Mouse (Mus musculus) hindbrain, embryonic 15.5 days (tissue): ENCODE data around the gene Dnah14. TPM values are rescaled to one million over a fixed set of nuclear protein-coding genes. Genes with fewer than 3 reads are reported as not detected.

Source experiments
- ATAC-seq: fragments of 200-750 bp; cut with Nextera tagmentation; 2 replicates; pipeline ENCODE4 v1.8.0; 2017; ENCODE audit warnings: low read depth, moderate number of reproducible peaks, moderate TSS enrichment; ENCODE audit not compliant: low FRiP score
- H3K27ac ChIP-seq: fragments of 300-500 bp; sonication (generic); replicated peaks from 2 replicates; pipeline ENCODE4 v1.5.1; 2015; ENCODE audit warnings: mild to moderate bottlenecking, inconsistent platforms
- H3K27me3 ChIP-seq: fragments of 300-500 bp; sonication (generic); 2 replicates; pipeline ENCODE4 v1.6.1; 2015; ENCODE audit warnings: control low read depth, inconsistent platforms
- H3K36me3 ChIP-seq: fragments of 300-500 bp; sonication (generic); 2 replicates; pipeline ENCODE4 v1.6.1; 2015; ENCODE audit warnings: control low read depth, inconsistent platforms
- H3K4me1 ChIP-seq: fragments of 300-500 bp; sonication (generic); replicated peaks from 2 replicates; pipeline ENCODE4 v1.6.1; 2015; ENCODE audit warnings: control low read depth, inconsistent platforms
- H3K4me2 ChIP-seq: fragments of 300-500 bp; sonication (generic); 2 replicates; pipeline ENCODE4 v1.6.1; 2015; ENCODE audit warnings: moderate library complexity, mild to moderate bottlenecking, inconsistent platforms
- H3K4me3 ChIP-seq: fragments of 300-500 bp; sonication (generic); 2 replicates; pipeline ENCODE4 v1.5.1; 2015; ENCODE audit warnings: mild to moderate bottlenecking, inconsistent platforms
- H3K9ac ChIP-seq: fragments of 300-500 bp; sonication (generic); 2 replicates; pipeline ENCODE4 v1.6.1; 2015; ENCODE audit warnings: inconsistent platforms
- H3K9me3 ChIP-seq: fragments of 300-500 bp; sonication (generic); 2 replicates; pipeline ENCODE4 v1.6.1; 2016; ENCODE audit warnings: control low read depth, inconsistent platforms
- WGBS: fragments of 180-500 bp; shearing (Covaris S2); methylation state at CpG from one replicate; pipeline ENCODE4 v1.1.7; 2015; 5-methylcytosine and 5-hydroxymethylcytosine counted together
- polyA plus RNA-seq: library from polyadenylated mRNA; unstranded; fragments of >200 nt; fragmentation: Nextera tagmentation; extraction: Ambion mirVana; gene quantifications from 2 replicates; pipeline ENCODE4 v1.2.1, GENCODE M21; 2015

Dnah14 gene
- polyA plus RNA-seq, 1 experiment from 2014 or later: 0.53 TPM

DNA sequence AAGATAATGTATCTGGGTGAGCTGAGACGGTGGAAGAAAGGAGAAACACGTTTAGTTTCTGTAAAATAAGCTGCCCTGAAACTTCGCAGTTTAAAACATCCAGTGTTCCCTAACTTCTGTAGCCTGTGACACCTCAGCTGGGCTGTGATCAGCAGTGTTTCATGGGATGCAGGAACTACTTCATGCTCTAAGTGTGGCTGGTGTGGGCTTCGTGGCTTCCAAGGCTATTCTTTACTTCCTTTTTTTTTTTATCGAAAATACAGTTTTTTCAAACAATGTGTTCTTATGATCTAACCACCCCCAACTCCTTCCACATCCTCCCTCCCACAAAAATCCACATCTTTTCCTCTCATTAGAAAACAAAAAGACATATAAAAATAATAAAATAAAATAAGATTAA, 20.9 kb upstream of the Dnah14 start:
- no peaks in the 10 kb centered on the region for H3K9me3 ChIP-seq
- no peaks in the 10 kb centered on the region for H3K27me3 ChIP-seq
- no peak overlapping the region for H3K27ac ChIP-seq
- no peak for ATAC-seq
- WGBS: 90% methylated on average over 5 of the region's 5 CpGs
- no peak overlapping the region for H3K9ac ChIP-seq
- H3K4me3 ChIP-seq: no peak overlapping the region
- no peak overlapping the region for H3K4me2 ChIP-seq
- peaks cover 16% of the 10 kb centered on the region for H3K4me1 ChIP-seq
- no peaks in the 10 kb centered on the region for H3K36me3 ChIP-seq

DNA sequence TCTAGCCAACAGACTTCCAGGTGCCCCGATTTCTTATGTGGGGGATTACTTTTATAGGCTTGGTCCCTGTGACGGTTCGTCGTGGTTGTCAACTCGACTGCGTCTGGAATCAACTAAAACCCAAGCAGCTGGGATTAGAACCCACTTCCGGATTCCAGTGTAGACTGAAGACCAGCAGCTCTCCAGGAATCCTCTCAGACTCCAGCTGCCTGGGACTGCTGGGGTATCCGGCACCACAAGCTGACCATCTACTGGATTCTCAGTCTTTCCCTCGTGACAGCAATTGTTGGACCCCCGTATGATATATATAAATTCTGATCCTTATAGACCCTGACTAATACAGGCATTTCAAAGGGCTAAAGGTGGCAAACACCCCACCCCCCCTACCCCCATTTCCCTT, 16.7 kb upstream of the Dnah14 start:
- no peak for ATAC-seq
- 89% methylated on average over 10 of the region's 10 CpGs for WGBS
- no peak overlapping the region for H3K4me3 ChIP-seq
- no peak overlapping the region for H3K9ac ChIP-seq
- H3K4me2 ChIP-seq: no peak overlapping the region
- H3K36me3 ChIP-seq: no peaks in the 10 kb centered on the region
- H3K27me3 ChIP-seq: no peaks in the 10 kb centered on the region
- no peak overlapping the region for H3K27ac ChIP-seq
- H3K4me1 ChIP-seq: peaks cover 10% of the 10 kb centered on the region; the same call in 1 of the 2 replicates
- no peaks in the 10 kb centered on the region for H3K9me3 ChIP-seq

DNA sequence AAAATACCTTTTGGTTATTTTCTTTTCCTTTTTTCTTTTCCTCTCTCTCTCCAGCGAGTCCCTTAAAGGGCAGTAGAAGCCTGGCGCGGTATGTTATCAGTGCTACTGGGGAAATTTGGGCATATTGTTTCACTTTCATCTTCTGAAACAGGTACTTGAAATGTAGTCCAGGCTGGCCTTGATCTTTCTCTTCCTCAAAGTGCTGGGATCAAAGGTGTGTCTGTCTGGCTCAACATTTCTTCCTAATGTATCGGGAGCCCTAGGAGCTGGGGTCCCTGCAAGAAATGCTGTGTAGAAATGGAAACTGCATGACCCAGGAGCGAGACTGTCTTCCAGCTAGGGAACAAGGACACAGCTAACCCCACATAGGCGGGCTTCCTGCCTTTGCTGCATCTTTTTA, 16.0 kb upstream of the Dnah14 start:
- H3K9me3 ChIP-seq: no peaks in the 10 kb centered on the region
- no peak overlapping the region for H3K4me2 ChIP-seq
- no peaks in the 10 kb centered on the region for H3K36me3 ChIP-seq
- H3K4me3 ChIP-seq: no peak overlapping the region
- H3K27me3 ChIP-seq: no peaks in the 10 kb centered on the region
- H3K4me1 ChIP-seq: peaks cover 10% of the 10 kb centered on the region; the same call in 1 of the 2 replicates
- H3K9ac ChIP-seq: no peak overlapping the region
- no peak for ATAC-seq
- 86% methylated on average over 6 of the region's 6 CpGs for WGBS
- no peak overlapping the region for H3K27ac ChIP-seq

DNA sequence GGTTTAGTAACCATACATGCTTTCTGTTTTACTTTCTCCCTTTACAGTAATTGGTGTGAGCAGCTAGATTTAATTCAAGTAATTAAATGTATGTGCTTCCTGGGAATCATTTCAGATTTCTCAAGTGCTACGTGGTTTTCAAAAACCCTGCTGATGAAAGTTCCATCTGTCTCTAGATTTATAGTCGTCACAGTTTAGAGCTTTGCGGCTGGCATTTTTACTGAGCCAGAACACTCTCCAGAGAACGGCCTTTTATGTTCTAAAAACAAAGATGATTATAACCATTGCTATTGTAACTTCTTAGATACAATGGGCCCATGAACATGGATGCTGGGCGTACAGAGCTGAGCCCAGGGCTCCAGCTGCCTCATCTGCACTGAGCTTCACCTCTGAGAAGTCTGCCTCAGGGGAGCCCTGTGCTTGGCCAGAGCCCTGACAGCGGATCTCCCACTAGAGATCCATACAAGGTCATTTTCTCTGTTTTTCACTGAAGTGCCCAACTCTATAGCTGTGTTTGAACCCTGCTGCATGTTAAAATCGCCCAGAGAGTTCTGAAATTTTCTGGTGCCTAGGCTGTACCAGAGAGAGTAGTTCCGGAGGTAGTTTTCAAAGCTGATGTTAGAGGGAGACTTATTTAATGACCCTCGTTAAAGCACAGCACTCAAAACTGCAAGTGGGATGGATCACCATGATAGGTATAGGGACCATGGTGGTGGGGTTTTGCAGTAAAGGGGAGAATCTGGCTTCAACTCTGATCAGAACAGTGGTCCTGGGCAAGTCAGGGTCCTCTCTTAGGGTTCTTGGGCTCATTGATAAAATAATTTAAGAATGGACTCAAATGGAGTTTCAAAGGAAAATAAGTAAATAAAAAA, 15.2 kb upstream of the Dnah14 start:
- H3K4me3 ChIP-seq: no peak overlapping the region
- H3K27ac ChIP-seq: no peak overlapping the region
- H3K27me3 ChIP-seq: no peaks in the 10 kb centered on the region
- H3K9me3 ChIP-seq: no peaks in the 10 kb centered on the region
- no peak overlapping the region for H3K9ac ChIP-seq
- ATAC-seq: no peak
- no peak overlapping the region for H3K4me2 ChIP-seq
- 44% methylated on average over 9 of the region's 9 CpGs for WGBS
- H3K36me3 ChIP-seq: no peaks in the 10 kb centered on the region
- peaks cover 10% of the 10 kb centered on the region; the same call in 1 of the 2 replicates for H3K4me1 ChIP-seq

DNA sequence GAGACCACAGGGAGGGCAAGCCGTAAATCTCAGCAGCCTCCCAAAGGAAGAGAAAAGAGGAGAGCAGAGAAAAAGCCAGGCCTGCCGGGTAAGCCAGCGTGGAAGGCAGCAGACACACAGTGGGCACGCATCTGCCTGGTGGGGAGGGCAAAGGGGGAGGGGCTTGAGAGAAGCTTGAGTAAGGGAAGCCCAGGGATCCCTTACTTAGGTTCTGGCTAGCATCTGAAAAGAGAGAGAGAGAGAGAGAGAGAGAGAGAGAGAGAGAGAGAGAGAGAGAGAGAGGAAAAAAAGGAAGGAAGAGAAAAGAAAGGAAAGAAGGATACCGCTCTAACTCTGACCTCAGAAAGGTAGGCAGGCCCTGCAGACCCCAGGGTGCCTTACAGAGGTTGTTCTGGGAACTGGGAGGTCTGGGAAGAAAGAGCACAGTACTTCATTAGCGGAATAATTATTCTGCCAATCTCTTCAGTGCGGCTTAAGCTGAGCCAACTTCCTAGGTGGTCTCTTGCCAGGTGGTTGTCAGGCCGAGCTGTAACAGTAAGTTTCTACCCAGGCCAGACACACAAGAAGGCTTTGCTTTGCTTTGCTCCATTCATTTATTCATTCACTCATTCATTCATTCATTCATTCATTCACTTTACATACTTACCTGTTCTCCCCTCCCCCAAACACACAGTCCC, 14.5 kb upstream of the Dnah14 start:
- no peak overlapping the region for H3K27ac ChIP-seq
- no peaks in the 10 kb centered on the region for H3K27me3 ChIP-seq
- no peaks in the 10 kb centered on the region for H3K9me3 ChIP-seq
- no peak overlapping the region for H3K4me3 ChIP-seq
- no peak overlapping the region for H3K4me2 ChIP-seq
- WGBS: 16% methylated on average over 8 of the region's 8 CpGs
- H3K36me3 ChIP-seq: no peaks in the 10 kb centered on the region
- H3K4me1 ChIP-seq: peaks cover 10% of the 10 kb centered on the region; the same call in 1 of the 2 replicates
- no peak for ATAC-seq
- no peak overlapping the region for H3K9ac ChIP-seq

DNA sequence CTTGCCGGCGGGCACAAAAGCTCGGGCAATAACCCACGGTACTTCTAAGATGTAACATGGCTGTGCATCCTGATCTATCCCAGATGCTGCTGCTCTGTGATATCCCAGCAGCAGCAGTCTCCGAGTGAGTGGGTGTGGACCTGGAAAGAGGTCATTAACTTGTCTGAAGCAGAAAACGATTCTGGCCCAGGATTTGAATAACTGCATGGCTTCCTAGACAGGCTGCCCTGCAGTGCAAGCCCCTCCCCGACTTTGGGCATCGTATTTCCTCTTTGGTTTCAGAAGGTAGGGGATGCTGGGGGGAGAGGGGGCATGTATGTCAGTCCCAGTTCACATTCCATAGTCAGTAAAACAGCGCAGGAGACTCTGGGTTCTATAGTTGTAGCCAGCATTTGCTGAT, 6.9 kb upstream of the Dnah14 start:
- WGBS: 82% methylated on average over 9 of the region's 9 CpGs
- H3K9me3 ChIP-seq: no peaks in the 10 kb centered on the region
- no peak overlapping the region for H3K9ac ChIP-seq
- no peak overlapping the region for H3K4me2 ChIP-seq
- no peak for ATAC-seq
- H3K4me1 ChIP-seq: no peaks in the 10 kb centered on the region
- no peaks in the 10 kb centered on the region for H3K36me3 ChIP-seq
- no peaks in the 10 kb centered on the region for H3K27me3 ChIP-seq
- no peak overlapping the region for H3K4me3 ChIP-seq
- no peak overlapping the region for H3K27ac ChIP-seq

DNA sequence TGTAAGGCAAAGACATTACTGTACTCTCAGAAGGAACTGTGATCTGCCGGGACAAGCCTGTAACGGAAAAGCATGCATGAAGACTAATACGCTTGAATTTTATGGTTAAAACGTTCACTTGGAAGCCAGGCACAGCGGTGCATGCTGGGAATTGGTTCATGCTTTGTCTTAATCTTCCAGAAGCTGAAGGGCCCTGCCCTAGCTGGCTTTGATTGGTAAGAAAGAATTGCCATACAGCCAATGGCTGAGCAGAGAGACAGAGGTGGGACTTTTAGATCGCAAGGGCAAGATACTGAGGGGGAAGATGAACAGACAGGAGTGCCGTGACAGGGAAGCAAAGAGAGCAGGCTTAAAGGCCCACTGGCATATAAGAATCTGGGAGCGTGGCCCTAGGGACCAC, 6.8 kb downstream of the Dnah14 start:
- 63% methylated on average over 8 of the region's 8 CpGs for WGBS
- no peak overlapping the region for H3K27ac ChIP-seq

DNA sequence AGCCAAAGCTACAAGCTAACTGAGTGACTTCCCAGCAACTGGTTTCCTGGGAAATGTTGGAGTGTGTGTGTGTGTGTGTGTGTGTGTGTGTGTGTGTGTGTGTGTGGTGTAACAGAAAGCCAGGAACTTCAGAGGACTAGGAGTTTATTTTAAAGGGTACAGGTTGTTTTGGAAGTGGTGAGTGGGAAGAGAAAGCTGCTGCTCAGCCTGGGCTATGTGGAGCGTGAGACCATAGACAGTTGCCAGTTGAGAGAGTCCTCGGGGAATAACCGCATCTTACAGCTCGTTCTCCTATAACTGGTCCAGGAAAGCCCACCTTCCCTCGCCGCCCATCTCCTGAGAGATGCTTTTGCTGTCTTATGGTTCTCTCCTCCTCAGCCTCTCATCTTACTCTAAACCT, 12.8 kb downstream of the Dnah14 start:
- ATAC-seq: no peak

More for the DNA sequence above, 6.8 kb downstream of the Dnah14 start:
- H3K4me1 ChIP-seq: no peaks in the 10 kb centered on the region
- peak overlapping the region; percentile 37 for H3K4me2 ChIP-seq
- H3K36me3 ChIP-seq: no peaks in the 10 kb centered on the region
- peak overlapping the region; percentile 7; the same call in 1 of the 2 replicates for H3K4me3 ChIP-seq
- no peaks in the 10 kb centered on the region for H3K27me3 ChIP-seq
- no peak for ATAC-seq
- no peak overlapping the region for H3K9ac ChIP-seq
- H3K9me3 ChIP-seq: no peaks in the 10 kb centered on the region

DNA sequence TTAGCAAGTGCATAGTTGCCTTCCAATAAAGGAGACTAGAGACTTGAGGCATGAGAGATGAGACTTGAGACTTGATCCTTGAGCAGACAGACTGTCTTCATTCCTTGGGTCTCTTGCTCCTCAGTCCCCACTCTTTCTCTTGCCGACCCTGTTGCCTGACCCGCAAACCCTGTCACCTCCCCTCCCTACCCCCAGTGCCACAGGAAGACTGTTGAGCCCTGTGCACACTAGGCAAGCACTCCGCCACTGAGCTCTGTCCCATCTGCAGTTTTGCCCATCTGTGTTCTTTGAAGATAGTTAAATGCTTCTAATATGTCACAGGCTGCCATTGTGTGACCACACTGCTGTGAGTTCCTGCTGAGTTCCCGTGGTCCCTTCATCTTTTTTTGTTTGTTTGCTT, 23.0 kb downstream of the Dnah14 start:
- Histone ChIP-seq H3K4me1 (no peaks in the 10 kb centered on the region), H3K27ac (no peak overlapping the region), H3K9me3 (no peaks in the 10 kb centered on the region), H3K27me3 (no peaks in the 10 kb centered on the region), H3K9ac (no peak overlapping the region), H3K4me2 (no peak overlapping the region), H3K4me3 (no peak overlapping the region), H3K36me3 (no peaks in the 10 kb centered on the region)
- 48% methylated on average over 4 of the region's 4 CpGs for WGBS
- ATAC-seq: no peak

More for the DNA sequence above, 12.8 kb downstream of the Dnah14 start:
- Histone ChIP-seq H3K4me1 (no peaks in the 10 kb centered on the region), H3K27ac (no peak overlapping the region), H3K36me3 (no peaks in the 10 kb centered on the region), H3K4me3 (no peak overlapping the region), H3K4me2 (no peak overlapping the region), H3K9me3 (no peaks in the 10 kb centered on the region), H3K9ac (no peak overlapping the region), H3K27me3 (no peaks in the 10 kb centered on the region)
- 81% methylated on average over 6 of the region's 6 CpGs for whole genome bisulfite sequencing

DNA sequence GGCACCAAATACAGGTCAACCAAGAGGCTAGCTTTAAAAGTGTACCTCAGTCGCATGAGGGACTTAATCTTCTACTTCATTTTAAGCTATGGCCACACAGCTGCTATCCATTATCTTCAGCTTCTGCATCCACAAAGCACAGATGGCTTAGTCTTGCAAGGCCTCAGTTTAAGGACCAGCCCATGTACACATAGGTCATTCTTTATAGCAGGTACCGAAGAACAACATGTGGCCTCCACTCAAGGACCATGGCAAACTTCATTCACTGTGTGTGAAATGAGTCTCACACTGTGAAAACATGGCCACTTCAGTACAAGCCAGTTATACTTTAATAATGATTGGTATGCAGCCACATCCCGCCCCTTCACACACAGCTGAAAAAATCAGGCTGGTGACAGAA, 34.8 kb downstream of the Dnah14 start:
- H3K9ac ChIP-seq: no peak overlapping the region
- H3K27ac ChIP-seq: no peak overlapping the region
- no peak for ATAC-seq
- H3K4me3 ChIP-seq: no peak overlapping the region
- no peaks in the 10 kb centered on the region for H3K4me1 ChIP-seq
- no peaks in the 10 kb centered on the region for H3K27me3 ChIP-seq
- no peak overlapping the region for H3K4me2 ChIP-seq
- H3K9me3 ChIP-seq: no peaks in the 10 kb centered on the region
- no peaks in the 10 kb centered on the region for H3K36me3 ChIP-seq
- WGBS: 76% methylated on average over 3 of the region's 3 CpGs

DNA sequence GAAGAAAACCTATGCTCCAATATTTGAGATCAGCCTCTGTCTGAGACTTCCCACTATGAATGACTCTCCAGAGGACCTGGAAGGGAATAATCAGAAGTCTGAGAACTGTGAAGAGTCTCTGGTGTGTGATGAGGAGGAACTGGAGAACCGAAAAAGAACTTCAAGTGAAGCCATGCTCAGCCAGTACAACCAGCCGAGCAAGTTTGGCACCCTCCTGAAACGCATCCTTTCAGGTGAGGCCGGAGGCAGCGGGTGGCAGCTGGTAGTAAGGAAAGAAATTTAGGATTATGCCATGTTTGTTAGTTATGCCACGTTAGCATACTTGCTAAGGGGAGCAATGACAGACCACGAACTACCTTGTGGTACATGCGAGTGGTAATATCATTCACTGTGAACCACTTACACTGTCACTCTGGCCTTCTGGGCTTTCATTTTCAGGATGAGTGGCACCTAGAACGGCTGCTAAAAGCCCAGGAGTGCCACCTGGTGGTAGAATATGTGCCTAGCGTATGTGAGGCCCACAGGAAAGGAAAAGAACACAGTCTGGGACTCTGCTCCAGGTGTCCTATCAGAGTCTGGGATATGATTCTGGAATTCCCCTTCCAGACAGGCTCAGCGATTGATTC, 39.6 kb downstream of the Dnah14 start:
- no peak overlapping the region for H3K4me3 ChIP-seq
- H3K4me1 ChIP-seq: no peaks in the 10 kb centered on the region
- H3K36me3 ChIP-seq: no peaks in the 10 kb centered on the region
- no peak for ATAC-seq
- no peak overlapping the region for H3K4me2 ChIP-seq
- no peaks in the 10 kb centered on the region for H3K9me3 ChIP-seq
- WGBS: 45% methylated on average over 11 of the region's 11 CpGs
- H3K9ac ChIP-seq: no peak overlapping the region
- H3K27ac ChIP-seq: no peak overlapping the region
- no peaks in the 10 kb centered on the region for H3K27me3 ChIP-seq

DNA sequence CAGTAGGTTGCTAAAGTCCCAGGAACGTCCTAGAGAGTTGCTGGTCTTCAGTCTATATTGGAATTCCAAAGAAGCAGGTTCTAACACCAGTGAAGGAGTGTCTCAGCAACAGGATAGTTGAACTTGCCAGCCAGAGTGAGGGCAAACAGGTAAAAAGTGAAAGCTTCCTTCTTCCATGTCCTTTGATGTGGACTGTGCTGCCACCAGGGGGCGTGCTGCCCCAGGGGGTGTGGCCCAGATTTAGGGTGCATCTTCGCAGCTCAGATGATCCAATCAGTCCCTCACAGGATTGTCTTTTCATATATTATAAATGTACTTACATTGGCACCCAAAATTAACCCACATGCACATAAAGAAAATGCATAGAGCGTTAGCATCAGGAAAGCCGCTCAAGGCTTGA, 41.0 kb downstream of the Dnah14 start:
- no peak overlapping the region for H3K4me2 ChIP-seq
- no peaks in the 10 kb centered on the region for H3K27me3 ChIP-seq
- no peaks in the 10 kb centered on the region for H3K4me1 ChIP-seq
- 46% methylated on average over 5 of the region's 5 CpGs for WGBS
- H3K9ac ChIP-seq: no peak overlapping the region
- no peaks in the 10 kb centered on the region for H3K9me3 ChIP-seq
- H3K4me3 ChIP-seq: no peak overlapping the region
- ATAC-seq: no peak
- H3K36me3 ChIP-seq: no peaks in the 10 kb centered on the region
- no peak overlapping the region for H3K27ac ChIP-seq
